Mouse (Mus musculus): ENCODE data around the gene Ccdc182.

The Ccdc182 gene

DNA sequence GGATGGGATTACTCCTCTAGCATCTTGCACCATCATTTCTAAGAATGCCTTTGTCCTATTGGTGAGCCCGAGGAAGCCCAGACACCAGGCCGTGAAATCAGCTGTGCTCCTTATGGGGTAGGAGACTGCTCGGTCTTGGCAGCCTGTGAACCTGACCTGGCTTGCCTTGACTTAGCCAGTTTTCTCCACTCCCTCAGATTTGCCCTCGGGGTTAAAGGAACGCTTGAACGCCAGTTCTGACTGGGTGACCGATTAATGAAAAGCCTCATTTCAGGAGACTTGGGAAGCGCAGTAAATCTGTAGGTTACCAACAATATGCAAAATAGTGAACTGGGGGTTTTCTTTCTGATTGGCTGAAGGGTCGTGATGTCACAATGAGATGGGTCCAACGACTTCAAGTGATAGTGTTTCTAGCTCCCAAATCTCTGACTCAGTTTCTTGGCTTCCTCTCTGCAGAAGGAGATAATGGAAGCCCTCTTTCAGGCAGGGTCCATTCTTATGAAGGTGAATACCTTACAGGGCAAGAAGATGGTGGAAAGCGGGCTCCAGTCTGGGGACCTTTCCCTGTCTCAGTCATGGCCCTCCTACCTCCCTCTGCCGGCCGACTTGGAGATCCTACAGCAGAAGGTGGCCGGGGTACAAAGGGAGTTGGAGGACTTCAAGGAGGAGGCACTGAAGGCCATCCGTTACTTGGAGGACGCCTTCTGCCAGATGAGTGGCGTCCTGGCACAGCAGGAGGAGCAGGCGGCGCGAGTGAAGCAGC, at the start of gene Ccdc182:
Gene Ccdc182, plus strand, starts transcription at position 428 of the 763 bp plus-strand sequence.
- no peak for DNase-seq (ENCODE audit: low read depth, low spot score)

DNA sequence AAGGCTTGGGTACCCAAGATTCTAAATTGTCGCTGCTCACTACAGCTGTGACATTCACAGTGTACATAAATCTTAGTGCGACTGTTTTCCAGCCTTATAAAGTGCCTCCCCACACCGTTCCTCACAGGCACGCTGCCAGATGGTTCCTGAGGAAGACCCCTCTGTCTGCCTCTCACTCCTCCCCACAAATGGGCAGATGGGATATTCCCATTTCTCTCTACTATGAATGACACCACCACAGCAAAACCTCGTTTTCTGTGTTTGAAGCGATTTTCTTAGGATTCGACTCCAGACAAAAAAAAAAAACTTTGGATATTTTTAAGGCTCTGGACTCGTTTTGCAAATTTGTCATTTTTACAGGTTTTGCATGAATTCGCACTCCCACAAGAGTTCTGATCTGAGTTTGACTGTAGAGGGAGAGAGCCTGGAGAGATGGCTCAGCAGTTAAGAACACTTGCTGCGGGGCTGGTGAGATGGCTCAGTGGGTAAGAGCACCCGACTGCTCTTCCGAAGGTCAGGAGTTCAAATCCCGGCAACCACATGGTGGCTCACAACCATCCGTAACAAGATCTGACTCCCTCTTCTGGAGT, 48.2 kb upstream of the Ccdc182 start:
- no peak for DNase-seq (ENCODE audit: low read depth, low spot score)

DNA sequence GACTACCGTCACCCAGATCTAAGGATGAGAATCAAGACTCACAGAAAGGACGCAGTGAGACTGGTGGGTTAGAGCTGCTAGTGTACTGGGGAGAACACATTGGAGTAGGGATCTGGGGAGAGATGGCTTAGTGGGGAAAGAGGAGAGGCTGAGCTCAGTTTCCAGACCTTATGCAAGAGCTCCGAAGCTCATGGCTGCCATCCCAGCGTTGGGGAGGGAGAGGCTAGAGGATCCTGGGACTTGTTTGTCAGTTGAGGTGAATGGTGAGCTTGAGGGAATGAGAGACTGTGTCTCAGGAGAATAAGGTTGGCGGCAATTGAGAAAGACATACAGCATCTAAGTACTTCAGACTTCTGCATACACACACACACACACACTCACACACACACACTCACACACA, 45.2 kb upstream of the Ccdc182 start:
- no peak for DNase-seq (ENCODE audit: low read depth, low spot score)

- DNase-seq (ENCODE audit: low read depth, low spot score) = no peak
Observed at GRCm38 (mm10) chr11:88250568-88250967, 43.3 kb upstream of the Ccdc182 start.

GRCm38 (mm10) chr11:88251295-88251694, 42.6 kb upstream of the Ccdc182 start:
- DNase-seq (ENCODE audit: low read depth, low spot score) = no peak

DNA sequence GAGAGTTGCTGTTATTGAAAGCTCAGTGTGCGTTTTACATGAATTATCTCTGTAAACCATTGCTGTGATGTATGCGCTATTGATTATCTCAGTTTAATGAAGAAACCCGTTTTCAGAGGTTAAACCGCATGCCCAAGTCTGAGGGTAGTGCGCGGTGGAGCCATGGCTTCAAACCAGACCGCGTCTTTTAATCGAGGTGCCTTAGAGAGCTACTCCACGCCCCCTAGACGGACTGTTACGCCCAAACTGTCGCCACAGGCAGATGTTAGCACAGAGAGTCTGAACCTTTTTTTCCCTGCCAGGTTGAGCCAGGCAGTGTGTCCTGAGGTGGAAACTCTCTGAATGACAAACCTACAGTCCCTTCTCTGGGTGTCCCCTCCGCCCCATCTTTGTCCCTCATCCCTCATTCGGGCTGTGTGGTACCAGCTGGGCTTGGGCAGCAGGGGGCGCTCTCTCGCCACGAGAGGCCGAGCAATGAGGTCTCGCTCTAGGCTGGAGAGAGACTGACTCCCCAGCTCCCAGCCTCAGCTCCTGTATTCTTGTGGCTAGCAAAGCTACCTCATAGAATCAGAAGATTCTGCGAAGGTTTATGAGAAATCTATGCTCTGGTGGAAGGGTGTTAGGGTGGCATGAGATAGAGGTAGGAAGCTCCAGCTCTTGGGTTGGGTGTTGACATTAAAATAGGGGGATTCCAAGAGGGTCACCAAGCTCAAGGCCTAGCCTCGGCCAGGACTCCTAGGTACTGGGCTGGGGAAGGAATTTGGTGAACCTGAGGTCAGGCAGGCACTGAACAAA, 41.7 kb upstream of the Ccdc182 start:
- DNase-seq (ENCODE audit: low read depth, low spot score) = no peak

DNA sequence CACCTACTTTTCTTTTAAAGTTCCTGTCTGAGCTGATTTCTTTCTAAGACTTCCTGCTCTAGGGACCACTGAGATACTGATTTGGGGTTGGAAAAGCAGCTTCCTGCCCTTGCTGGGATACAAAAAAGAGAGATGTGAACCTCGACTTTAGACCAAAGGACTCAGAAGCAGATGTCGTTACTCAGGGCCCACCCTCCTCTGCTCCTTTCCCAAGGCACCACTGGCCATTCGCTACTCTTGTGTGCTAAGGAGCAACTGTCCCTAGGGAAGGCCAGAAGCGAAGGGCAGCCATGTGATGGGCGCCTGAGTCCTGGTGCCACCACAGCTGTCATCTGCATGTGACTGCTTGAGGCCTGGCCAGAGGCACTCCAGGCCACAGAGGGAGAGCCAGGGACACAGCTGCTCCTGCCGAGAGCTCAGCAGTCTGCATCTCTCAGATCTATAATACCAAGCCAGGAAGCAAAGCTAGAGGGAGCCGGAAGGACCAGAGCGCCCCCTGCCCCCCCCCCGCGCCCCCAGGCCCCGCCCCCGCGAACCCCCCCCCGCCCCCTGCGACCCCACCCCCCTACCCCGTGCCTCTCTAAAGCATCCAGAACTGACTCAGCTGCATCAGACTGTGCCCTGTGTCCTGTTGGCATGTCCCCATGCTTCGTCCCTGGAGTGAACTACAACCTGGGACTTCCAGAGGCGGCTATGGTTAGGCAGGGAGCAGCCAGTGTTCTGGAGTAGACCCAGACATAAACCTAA, 40.9 kb upstream of the Ccdc182 start:
- DNase-seq (ENCODE audit: low read depth, low spot score) = no peak

DNA sequence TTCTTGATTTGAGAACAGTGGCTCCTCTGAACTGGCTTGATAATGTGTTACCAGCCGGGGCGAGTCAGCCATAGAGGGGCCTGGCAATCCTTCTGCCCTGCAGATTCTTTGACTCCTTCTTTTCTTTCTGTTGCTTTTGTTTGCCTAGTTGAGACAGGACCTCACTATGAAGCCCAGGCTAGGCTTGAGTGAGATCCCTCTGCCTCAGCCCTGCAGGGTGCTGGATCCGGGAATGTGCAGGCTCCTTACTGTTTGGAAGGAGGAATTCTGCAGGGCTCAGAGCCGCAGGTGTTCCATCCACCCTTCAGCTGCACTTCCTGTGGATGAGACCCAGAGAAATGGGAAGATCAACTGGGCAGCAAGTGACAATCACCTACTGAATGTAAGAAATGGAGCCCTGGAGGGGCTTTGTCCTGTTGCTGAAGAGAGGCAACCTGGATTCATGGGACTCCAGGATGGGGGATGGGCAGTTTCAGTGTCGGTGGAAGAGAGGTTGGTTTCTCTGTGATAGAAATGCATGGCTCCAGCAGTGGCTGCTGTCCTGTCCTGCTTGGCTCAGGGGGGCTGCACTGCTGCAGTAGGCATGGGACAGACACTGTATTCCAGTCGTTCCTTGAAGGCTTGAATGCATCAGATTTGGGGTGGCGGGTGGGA, 40.2 kb upstream of the Ccdc182 start:
- no peak for DNase-seq (ENCODE audit: low read depth, low spot score)

DNA sequence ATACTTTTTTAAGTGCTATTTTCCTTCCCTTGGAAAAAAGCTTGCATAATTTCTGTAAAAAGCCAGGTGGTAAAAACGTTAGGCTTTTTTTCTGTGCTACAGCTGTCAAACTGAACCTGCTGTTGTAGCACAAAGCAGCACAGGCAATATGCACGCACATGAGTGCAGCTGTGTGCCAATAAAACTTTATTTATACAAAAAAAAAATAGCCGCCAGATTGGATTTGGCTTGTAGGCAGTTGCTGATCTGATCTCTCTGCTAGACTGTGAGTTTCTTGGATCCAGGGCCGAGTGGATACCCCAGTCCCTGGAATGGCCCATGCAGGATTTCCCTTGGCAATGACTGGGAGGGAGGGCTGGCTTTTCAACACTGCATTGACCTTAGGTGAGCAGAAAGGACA, 36.2 kb upstream of the Ccdc182 start:
- no peak for DNase-seq (ENCODE audit: low read depth, low spot score)

- no peak for DNase-seq (ENCODE audit: low read depth, low spot score)
Observed at GRCm38 (mm10) chr11:88258212-88258611, 35.6 kb upstream of the Ccdc182 start.

DNA sequence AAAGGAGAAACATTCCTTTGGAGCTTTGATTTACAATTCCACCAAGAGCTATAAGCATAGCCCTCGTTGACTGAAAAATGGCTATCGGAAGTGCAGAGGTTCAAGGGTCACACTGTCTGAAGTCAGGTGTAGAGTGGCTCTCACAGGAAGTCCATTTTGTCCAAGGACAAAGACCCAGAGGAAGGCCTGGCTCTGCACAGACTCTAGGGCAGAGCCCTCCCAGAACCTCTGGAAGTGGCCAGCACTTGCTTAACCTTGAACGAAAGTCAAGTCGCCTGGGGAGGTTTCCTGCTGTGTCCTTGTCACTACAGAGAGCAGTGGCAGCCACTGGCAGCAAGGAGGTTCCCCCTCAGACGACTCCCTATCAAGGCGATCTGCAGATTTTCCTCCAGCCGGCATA, 33.4 kb upstream of the Ccdc182 start:
- no peak for DNase-seq (ENCODE audit: low read depth, low spot score)

DNA sequence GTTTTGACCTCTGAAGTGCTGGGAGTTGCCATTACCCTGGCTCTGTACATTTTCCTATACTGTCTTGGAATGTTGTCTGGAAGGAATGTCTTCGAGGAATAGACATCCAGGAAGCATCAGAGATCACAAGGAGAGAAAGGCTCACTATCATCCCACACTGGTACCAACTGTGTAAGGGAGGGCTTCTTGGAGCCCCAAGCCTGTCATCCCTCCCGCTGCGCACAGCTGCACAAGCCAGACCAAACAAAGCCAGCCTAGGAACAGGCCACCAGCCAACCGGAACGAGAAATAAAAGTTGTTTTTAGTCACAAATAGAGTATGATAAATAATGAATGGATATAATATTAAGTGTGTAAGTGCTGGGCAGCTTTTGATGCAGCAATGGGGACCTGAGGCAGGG, 29.0 kb upstream of the Ccdc182 start:
- DNase-seq (ENCODE audit: low read depth, low spot score) = no peak

DNA sequence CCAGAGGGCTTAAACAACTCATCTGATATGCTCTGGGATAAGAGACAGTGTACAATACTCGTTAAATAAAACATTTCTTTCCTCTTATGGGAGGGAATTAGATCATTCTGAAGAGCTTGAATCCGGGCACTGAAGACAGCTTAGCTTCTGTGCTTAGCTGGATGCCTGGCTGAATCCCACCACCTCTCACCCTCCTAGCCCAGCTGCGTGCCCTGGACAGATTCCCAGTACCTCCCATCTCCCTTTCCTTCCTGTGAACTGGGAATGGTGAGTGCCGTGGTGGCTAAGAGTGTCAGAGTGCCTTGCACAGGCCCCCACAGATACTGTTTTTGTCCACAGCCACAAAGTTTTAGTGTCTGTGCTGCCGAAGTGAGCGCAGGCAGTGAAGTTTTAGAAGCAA, 27.5 kb upstream of the Ccdc182 start:
- no peak for DNase-seq (ENCODE audit: low read depth, low spot score)

DNA sequence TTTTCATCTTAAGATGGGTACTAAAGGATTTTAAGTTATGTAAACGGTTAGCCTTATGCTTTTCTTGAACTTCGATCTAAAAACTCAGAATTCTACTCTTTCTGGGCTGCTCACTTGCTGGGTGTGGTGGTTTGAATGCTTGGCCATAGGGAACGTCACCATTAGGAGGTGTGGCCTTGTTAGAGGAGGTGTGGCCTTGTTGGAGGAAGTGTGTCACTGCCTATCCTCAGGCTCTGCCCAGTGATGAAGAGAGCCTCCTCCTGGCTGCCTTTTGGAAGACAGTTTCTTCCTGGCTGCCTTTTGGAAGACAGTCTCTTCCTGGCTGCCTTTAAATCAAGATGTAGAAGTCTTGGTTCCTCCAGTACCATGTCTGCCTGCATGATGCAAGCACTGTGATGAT, 22.0 kb upstream of the Ccdc182 start:
- no peak for DNase-seq (ENCODE audit: low read depth, low spot score)

DNA sequence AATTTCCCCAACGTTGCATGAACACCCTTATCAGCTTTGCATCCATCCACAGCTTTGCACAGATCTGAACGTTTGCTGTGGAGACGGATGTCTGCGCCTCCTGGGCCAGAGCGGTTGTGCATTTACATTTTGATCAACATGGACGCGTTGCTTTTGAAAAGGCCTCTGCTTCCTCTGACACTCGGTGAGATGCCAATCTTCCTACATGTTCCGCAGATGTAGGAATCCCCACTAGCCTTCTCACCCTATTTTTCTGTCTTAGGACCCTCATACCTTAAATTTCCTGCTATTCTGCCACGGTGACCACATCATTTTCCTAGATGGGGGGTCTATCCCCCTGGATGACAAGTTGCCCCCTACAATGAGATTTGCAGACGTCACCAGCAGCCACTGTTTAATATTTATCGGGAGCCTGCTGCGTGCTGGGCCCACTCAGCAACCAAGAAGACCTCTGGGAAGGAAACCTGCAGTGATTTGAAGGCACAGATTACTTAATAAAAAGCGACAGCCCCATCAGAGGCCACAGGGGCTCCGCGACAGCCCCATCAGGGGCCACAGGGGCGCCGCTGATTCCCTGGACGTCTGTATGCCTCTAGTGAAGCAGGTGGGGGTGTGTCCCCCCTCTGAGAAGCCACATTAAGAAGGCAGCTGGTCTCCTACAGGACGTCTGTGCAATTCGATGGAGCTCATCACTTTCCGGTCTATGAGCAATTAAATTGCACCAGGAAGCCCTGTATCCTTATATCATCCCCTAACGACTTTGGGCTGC, 19.6 kb upstream of the Ccdc182 start:
- DNase-seq (ENCODE audit: low read depth, low spot score) = no peak

DNA sequence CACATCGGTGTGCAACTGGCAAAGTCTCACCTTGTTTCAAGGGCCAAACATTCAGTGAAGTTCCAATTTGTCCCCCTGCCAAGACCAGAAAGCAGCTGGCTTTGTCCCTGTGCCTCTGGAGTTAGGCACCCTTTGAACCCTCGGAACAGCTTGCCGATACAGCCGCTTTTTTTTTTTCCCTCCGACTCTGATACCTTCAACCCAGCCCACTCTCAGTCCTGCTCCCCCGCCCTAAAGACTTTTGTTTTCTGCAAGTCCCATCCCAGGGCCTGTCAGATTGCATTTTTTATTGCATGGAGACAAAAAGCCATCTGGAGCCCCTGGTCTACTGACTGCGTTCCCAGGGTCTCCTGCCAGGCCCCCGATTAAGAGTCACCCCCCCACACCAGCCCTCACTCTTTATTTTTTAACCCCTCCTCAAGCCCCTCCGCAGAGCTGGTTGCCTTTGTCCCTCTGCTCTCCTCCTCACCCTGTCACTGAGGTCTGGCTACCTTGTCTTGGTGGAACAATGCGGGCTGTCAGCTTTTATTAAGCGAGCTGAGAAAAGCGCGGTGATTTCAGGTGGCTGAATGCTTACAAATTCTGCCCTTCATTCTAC, 18.9 kb upstream of the Ccdc182 start:
- DNase-seq (ENCODE audit: low read depth, low spot score) = no peak

- DNase-seq (ENCODE audit: low read depth, low spot score) = no peak
Observed at GRCm38 (mm10) chr11:88275949-88276348, 17.9 kb upstream of the Ccdc182 start.

DNA sequence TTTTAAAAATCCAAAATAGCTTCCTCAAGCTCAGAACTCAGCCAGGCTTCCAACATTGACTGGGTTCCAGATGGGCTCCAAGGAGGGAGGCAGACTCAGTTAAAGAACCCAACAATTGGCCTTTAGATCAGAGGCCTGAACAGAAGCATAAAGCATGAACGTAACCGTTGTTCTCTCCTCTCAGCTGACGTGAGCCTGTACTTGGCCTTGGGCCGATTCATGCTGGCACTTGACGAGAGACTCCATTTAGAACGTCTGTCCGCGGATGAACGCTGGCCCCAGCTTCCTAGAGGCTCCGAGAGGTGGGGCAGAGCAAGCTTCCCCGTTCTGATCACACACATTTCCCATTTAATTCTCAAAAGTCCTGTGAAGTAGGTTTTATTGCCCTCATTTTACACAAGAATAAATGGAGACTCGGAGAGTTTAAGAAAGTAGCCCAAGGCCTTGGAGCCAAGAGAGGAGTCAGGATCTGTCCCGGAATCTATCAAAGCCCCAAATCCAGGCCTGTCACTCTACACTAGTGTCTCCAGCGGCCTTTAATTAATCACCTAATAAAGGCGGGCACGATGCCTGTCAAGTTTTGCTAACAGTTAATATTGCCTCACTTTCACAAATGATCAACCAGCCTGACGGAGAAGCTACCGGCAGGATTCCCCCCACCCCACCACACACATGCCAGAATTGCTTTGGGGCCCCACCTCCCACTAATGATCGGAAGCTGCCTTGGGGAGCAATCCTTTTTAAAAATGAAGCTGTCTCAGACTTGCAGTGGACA, 17.1 kb upstream of the Ccdc182 start:
- DNase-seq (ENCODE audit: low read depth, low spot score) = no peak

DNA sequence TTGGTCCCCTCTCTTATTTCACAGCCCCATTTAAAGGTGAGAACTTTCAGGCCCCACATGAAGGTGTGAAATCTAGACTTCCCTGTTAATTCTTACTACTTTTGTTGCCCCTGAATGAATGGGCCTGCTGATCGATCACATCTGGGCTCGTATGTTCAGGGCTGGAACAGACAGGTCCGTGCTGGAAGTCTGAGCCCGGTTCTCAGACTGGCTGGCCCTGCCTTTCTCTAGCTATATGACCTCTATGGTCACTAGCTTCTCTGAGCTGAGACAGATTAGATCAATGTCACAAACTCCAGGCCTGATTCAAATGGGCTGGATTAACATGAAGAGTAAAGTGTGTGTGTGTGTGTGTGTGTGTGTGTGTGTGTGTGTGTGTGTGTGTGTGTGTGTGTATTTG, 14.9 kb upstream of the Ccdc182 start:
- no peak for DNase-seq (ENCODE audit: low read depth, low spot score)

- DNase-seq (ENCODE audit: low read depth, low spot score) = no peak
Observed at GRCm38 (mm10) chr11:88280426-88280836, 13.4 kb upstream of the Ccdc182 start.

Data from embryo, embryonic 11.5 days (tissue).